Mouse (Mus musculus): Measurements from ENCODE around the gene Kank4. TPM values are rescaled to one million over a fixed set of nuclear protein-coding genes. Genes with fewer than 3 reads are reported as not detected.
"Not testable (repeated sequence)": the region's sequence is repeated elsewhere in the genome, so short reads cannot be mapped to it uniquely, and the experiment has no call there.

Gene Kank4
- polyA plus RNA-seq, 1 experiment, result 0.01 TPM

GRCm38 (mm10) chr4:98837715-98838505, 20.6 kb upstream of the Kank4 start:
- H3K4me2 ChIP-seq (ENCODE audit: low read depth), result no peak overlapping the region
- no peaks in the 10 kb centered on the region for H3K79me2 ChIP-seq (ENCODE audit: control insufficient read depth, insufficient read depth)
- H3ac ChIP-seq (ENCODE audit: control insufficient read depth, insufficient read length), result no peak overlapping the region
- no peaks in the 10 kb centered on the region for H3K36me3 ChIP-seq (ENCODE audit: control insufficient read depth, insufficient read depth)
- no peak overlapping the region for H3K4me3 ChIP-seq
- TF ChIP-seq POLR2AphosphoS2 (IDR thresholded peaks at IDR 0.05; ENCODE audit: insufficient read length, low read depth) (no peak), MAX (IDR thresholded peaks at IDR 0.05; ENCODE audit: low read depth) (no peak), SRF (IDR thresholded peaks at IDR 0.05; ENCODE audit: control insufficient read depth, insufficient read length, low read depth) (no peak), TCF12 (IDR thresholded peaks at IDR 0.05; ENCODE audit: insufficient read depth, poor library complexity, severe bottlenecking) (no peak), REST (IDR thresholded peaks at IDR 0.05; ENCODE audit: insufficient read depth, insufficient read length) (no peak), POLR2A (IDR thresholded peaks at IDR 0.05; ENCODE audit: insufficient read length, low read depth) (no peak), E2F4 (IDR thresholded peaks at IDR 0.05; ENCODE audit: insufficient read depth) (no peak), USF1 (IDR thresholded peaks at IDR 0.05; ENCODE audit: low read depth) (no peak), TCF3 (IDR thresholded peaks at IDR 0.05; ENCODE audit: insufficient read length, low read depth) (no peak), MYOG (IDR thresholded peaks at IDR 0.05; ENCODE audit: control insufficient read depth in 1 of 3, insufficient read depth in 1 of 3, insufficient read length in 2 of 3, low read depth in 2 of 3) (no peak)
- H3K27me3 ChIP-seq (ENCODE audit: control insufficient read depth, insufficient read depth, insufficient read length), result no peaks in the 10 kb centered on the region

GRCm38 (mm10) chr4:98836519-98836918, 19.2 kb upstream of the Kank4 start:
- Histone ChIP-seq H3K36me3 (ENCODE audit: control insufficient read depth, insufficient read depth) (no peaks in the 10 kb centered on the region), H3K27me3 (ENCODE audit: control insufficient read depth, insufficient read depth, insufficient read length) (no peaks in the 10 kb centered on the region), H3K79me2 (ENCODE audit: control insufficient read depth, insufficient read depth) (no peaks in the 10 kb centered on the region), H3ac (ENCODE audit: control insufficient read depth, insufficient read length) (no peak overlapping the region), H3K4me2 (ENCODE audit: low read depth) (peak overlapping the region; percentile 16), H3K4me3 (no peak overlapping the region)
- TF ChIP-seq MAX (IDR thresholded peaks at IDR 0.05; ENCODE audit: low read depth), result no peak
- TF ChIP-seq TCF3 (IDR thresholded peaks at IDR 0.05; ENCODE audit: insufficient read length, low read depth), result no peak
- no peak for TF ChIP-seq POLR2AphosphoS2 (IDR thresholded peaks at IDR 0.05; ENCODE audit: insufficient read length, low read depth)
- no peak for TF ChIP-seq TCF12 (IDR thresholded peaks at IDR 0.05; ENCODE audit: insufficient read depth, poor library complexity, severe bottlenecking)
- no peak for TF ChIP-seq CEBPB (IDR thresholded peaks at IDR 0.05; ENCODE audit: insufficient read depth, poor library complexity, severe bottlenecking)
- TF ChIP-seq REST (IDR thresholded peaks at IDR 0.05; ENCODE audit: insufficient read depth, insufficient read length), result no peak
- no peak for TF ChIP-seq MYOD1 (IDR thresholded peaks at IDR 0.05; ENCODE audit: control insufficient read depth in 1 of 3, insufficient read length in 2 of 3, low read depth in 2 of 3)
- TF ChIP-seq POLR2A (IDR thresholded peaks at IDR 0.05; ENCODE audit: insufficient read length, low read depth), result no peak
- no peak for TF ChIP-seq E2F4 (IDR thresholded peaks at IDR 0.05; ENCODE audit: insufficient read depth)
- TF ChIP-seq SRF (IDR thresholded peaks at IDR 0.05; ENCODE audit: control insufficient read depth, insufficient read length, low read depth), result no peak
- no peak for TF ChIP-seq MYOG (IDR thresholded peaks at IDR 0.05; ENCODE audit: control insufficient read depth in 1 of 3, insufficient read depth in 1 of 3, insufficient read length in 2 of 3, low read depth in 2 of 3)
- no peak for TF ChIP-seq USF1 (IDR thresholded peaks at IDR 0.05; ENCODE audit: low read depth)

- no peaks in the 10 kb centered on the region for H3K79me2 ChIP-seq (ENCODE audit: control insufficient read depth, insufficient read depth)
- H3K4me3 ChIP-seq, result no peak overlapping the region
- TF ChIP-seq TCF12 (IDR thresholded peaks at IDR 0.05; ENCODE audit: insufficient read depth, poor library complexity, severe bottlenecking) (no peak), SRF (IDR thresholded peaks at IDR 0.05; ENCODE audit: control insufficient read depth, insufficient read length, low read depth) (no peak), POLR2A (IDR thresholded peaks at IDR 0.05; ENCODE audit: insufficient read length, low read depth) (no peak)
- no peaks in the 10 kb centered on the region for H3K27me3 ChIP-seq (ENCODE audit: control insufficient read depth, insufficient read depth, insufficient read length)
- no peak overlapping the region for H3ac ChIP-seq (ENCODE audit: control insufficient read depth, insufficient read length)
- no peaks in the 10 kb centered on the region for H3K36me3 ChIP-seq (ENCODE audit: control insufficient read depth, insufficient read depth)
- H3K4me2 ChIP-seq (ENCODE audit: low read depth), result no peak overlapping the region
These were observed 17.4 kb upstream of the Kank4 start for GRCm38 (mm10) chr4:98834782-98835181.

- Histone ChIP-seq H3K79me2 (ENCODE audit: control insufficient read depth, insufficient read depth) (no peaks in the 10 kb centered on the region), H3K4me2 (ENCODE audit: low read depth) (no peak overlapping the region), H3K4me3 (no peak overlapping the region), H3K36me3 (ENCODE audit: control insufficient read depth, insufficient read depth) (no peaks in the 10 kb centered on the region), H3K27me3 (ENCODE audit: control insufficient read depth, insufficient read depth, insufficient read length) (no peaks in the 10 kb centered on the region), H3ac (ENCODE audit: control insufficient read depth, insufficient read length) (no peak overlapping the region)
- TF ChIP-seq REST (IDR thresholded peaks at IDR 0.05; ENCODE audit: insufficient read depth, insufficient read length) (no peak), TCF3 (IDR thresholded peaks at IDR 0.05; ENCODE audit: insufficient read length, low read depth) (no peak), MYOD1 (IDR thresholded peaks at IDR 0.05; ENCODE audit: control insufficient read depth in 1 of 3, insufficient read length in 2 of 3, low read depth in 2 of 3) (no peak), E2F4 (IDR thresholded peaks at IDR 0.05; ENCODE audit: insufficient read depth) (no peak), POLR2AphosphoS2 (IDR thresholded peaks at IDR 0.05; ENCODE audit: insufficient read length, low read depth) (no peak), POLR2A (IDR thresholded peaks at IDR 0.05; ENCODE audit: insufficient read length, low read depth) (no peak)
These were observed 14.4 kb upstream of the Kank4 start for GRCm38 (mm10) chr4:98831726-98832125.

- no peaks in the 10 kb centered on the region for H3K79me2 ChIP-seq (ENCODE audit: control insufficient read depth, insufficient read depth)
- TF ChIP-seq SRF (IDR thresholded peaks at IDR 0.05; ENCODE audit: control insufficient read depth, insufficient read length, low read depth), result no peak
- no peak for TF ChIP-seq MAX (IDR thresholded peaks at IDR 0.05; ENCODE audit: low read depth)
- no peak for TF ChIP-seq E2F4 (IDR thresholded peaks at IDR 0.05; ENCODE audit: insufficient read depth)
- TF ChIP-seq MYOD1 (IDR thresholded peaks at IDR 0.05; ENCODE audit: control insufficient read depth in 1 of 3, insufficient read length in 2 of 3, low read depth in 2 of 3), result no peak
- TF ChIP-seq CEBPB (IDR thresholded peaks at IDR 0.05; ENCODE audit: insufficient read depth, poor library complexity, severe bottlenecking), result no peak
- no peak for TF ChIP-seq TCF12 (IDR thresholded peaks at IDR 0.05; ENCODE audit: insufficient read depth, poor library complexity, severe bottlenecking)
- no peak for TF ChIP-seq POLR2A (IDR thresholded peaks at IDR 0.05; ENCODE audit: insufficient read length, low read depth)
- TF ChIP-seq REST (IDR thresholded peaks at IDR 0.05; ENCODE audit: insufficient read depth, insufficient read length), result no peak
- no peak overlapping the region for H3K4me3 ChIP-seq
- no peak overlapping the region for H3ac ChIP-seq (ENCODE audit: control insufficient read depth, insufficient read length)
- no peak overlapping the region for H3K4me2 ChIP-seq (ENCODE audit: low read depth)
- H3K36me3 ChIP-seq (ENCODE audit: control insufficient read depth, insufficient read depth), result no peaks in the 10 kb centered on the region
- H3K27me3 ChIP-seq (ENCODE audit: control insufficient read depth, insufficient read depth, insufficient read length), result no peaks in the 10 kb centered on the region
These were observed 9.4 kb upstream of the Kank4 start for GRCm38 (mm10) chr4:98826701-98827100.

GRCm38 (mm10) chr4:98823740-98824139, 6.4 kb upstream of the Kank4 start, which contains the start of gene I0C0044D17Rik:
Gene I0C0044D17Rik (minus strand): TSS chr4:98823840.
- not testable (repeated sequence) for H3K27me3 ChIP-seq (ENCODE audit: control insufficient read depth, insufficient read depth, insufficient read length); H3K4me2 ChIP-seq (ENCODE audit: low read depth); H3K36me3 ChIP-seq (ENCODE audit: control insufficient read depth, insufficient read depth); H3ac ChIP-seq (ENCODE audit: control insufficient read depth, insufficient read length); H3K4me3 ChIP-seq; H3K79me2 ChIP-seq (ENCODE audit: control insufficient read depth, insufficient read depth)

Data from myocyte (in vitro differentiated cells).